Mouse (Mus musculus) embryonic fibroblast, embryonic 13.5 days (primary cell): ENCODE measurements around the gene Reg3g. TPM values are rescaled to one million over a fixed set of nuclear protein-coding genes. Genes with fewer than 3 reads are reported as not detected.
"Not testable (repeated sequence)": the region's sequence is repeated elsewhere in the genome, so short reads cannot be mapped to it uniquely, and the experiment has no call there.

ENCODE experiments used
- H3K27ac ChIP-seq: 2 replicates; pipeline ENCODE4 v1.5.1; 2012; ENCODE audit warnings: low read length, control low read depth, inconsistent platforms; ENCODE audit not compliant: insufficient read depth
- H3K4me1 ChIP-seq: 2 replicates; pipeline ENCODE4 v1.6.1; 2011; ENCODE audit warnings: low read length; ENCODE audit not compliant: control insufficient read depth, insufficient read depth
- H3K4me3 ChIP-seq: 2 replicates; pipeline ENCODE4 v1.5.1; 2011; ENCODE audit warnings: mild to moderate bottlenecking, control low read depth, low read length; ENCODE audit not compliant: insufficient read depth
- CTCF ChIP-seq: IDR thresholded peaks from 2 replicates; pipeline ENCODE4 v1.5.1; 2011; ENCODE audit warnings: mild to moderate bottlenecking, control low read depth, low read length, moderate library complexity, borderline replicate concordance; ENCODE audit not compliant: insufficient read depth
- POLR2A ChIP-seq: IDR thresholded peaks from 2 replicates; pipeline ENCODE4 v1.6.1; 2011; ENCODE audit warnings: low read depth, mild to moderate bottlenecking, control low read depth, low read length, moderate library complexity
- polyA plus RNA-seq: library from polyadenylated mRNA; stranded (reverse); fragments of >200 nt; gene quantifications from 2 replicates; pipeline ENCODE4 v1.2.4, GENCODE M21; 2011; ENCODE audit warnings: low read depth; ENCODE audit not compliant: missing spikeins, insufficient read length

Reg3g gene
- polyA plus RNA-seq, 1 experiment: 2.3 TPM

GRCm38 (mm10) chr6:78460191-78460825, 8.4 kb downstream of the Reg3g start:
- Histone ChIP-seq H3K27ac (no peak overlapping the region), H3K4me3 (no peak overlapping the region), H3K4me1 (no peaks in the 10 kb centered on the region)
- TF ChIP-seq POLR2A (no peak), CTCF (no peak)

GRCm38 (mm10) chr6:78452804-78453203, 15.9 kb downstream of the Reg3g start:
- no peak for TF ChIP-seq CTCF

GRCm38 (mm10) chr6:78448409-78448808, 20.3 kb downstream of the Reg3g start:
- Histone ChIP-seq H3K27ac (no peak overlapping the region), H3K4me1 (no peaks in the 10 kb centered on the region), H3K4me3 (no peak overlapping the region)
- TF ChIP-seq POLR2A (no peak), CTCF (no peak)

More at GRCm38 (mm10) chr6:78452804-78453203, 15.9 kb downstream of the Reg3g start:
- H3K4me3 ChIP-seq: no peak overlapping the region
- no peaks in the 10 kb centered on the region for H3K4me1 ChIP-seq
- no peak overlapping the region for H3K27ac ChIP-seq

- TF ChIP-seq POLR2A: no peak
- TF ChIP-seq CTCF: no peak
- Histone ChIP-seq H3K27ac (no peak overlapping the region), H3K4me1 (no peaks in the 10 kb centered on the region), H3K4me3 (no peak overlapping the region)
These were observed 21.5 kb downstream of the Reg3g start for GRCm38 (mm10) chr6:78447202-78447601.

DNA sequence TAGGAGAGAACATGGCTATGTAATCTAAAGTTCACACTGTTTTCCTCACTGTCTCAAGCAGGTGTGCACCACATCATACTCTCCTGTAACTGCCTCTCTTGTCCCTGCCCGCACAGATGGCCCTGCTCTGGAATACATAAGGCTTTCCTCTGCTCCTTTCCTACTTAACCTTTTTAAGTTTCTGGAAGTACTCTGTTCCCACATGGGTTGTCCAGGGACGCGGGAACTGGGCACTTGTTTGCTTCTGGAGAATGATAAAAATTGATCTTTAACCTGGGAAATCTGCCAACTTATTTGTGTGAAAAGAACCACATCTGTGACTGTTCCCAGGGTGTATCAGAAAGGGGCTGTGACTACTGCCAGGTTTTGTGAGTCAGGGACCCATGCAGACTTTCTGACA, 43.2 kb downstream of the Reg3g start:
- no peak overlapping the region for H3K27ac ChIP-seq
- TF ChIP-seq POLR2A: no peak
- no peak for TF ChIP-seq CTCF
- H3K4me1 ChIP-seq: no peaks in the 10 kb centered on the region
- H3K4me3 ChIP-seq: no peak overlapping the region

- H3K27ac ChIP-seq, H3K4me3 ChIP-seq, H3K4me1 ChIP-seq: not testable (repeated sequence)
These were observed 46.3 kb downstream of the Reg3g start, which contains the start of gene Reg1 for GRCm38 (mm10) chr6:78422411-78422810. Gene Reg1 (plus strand): TSS chr6:78422711.

Other genes starting within 250 kb of the Reg3g start
- not detected in 2 replicates for gene Reg3b, start 98.2 kb downstream of the Reg3g start, polyA plus RNA-seq
- gene Reg3d, start 90.0 kb downstream of the Reg3g start, polyA plus RNA-seq: not detected in 2 replicates
- gene Reg3a, start 88.2 kb downstream of the Reg3g start, polyA plus RNA-seq: not detected in 2 replicates
- not detected in 2 replicates for gene Reg2, start 73.2 kb downstream of the Reg3g start, polyA plus RNA-seq
- not detected in 2 replicates for gene Reg1, start 46.2 kb downstream of the Reg3g start, polyA plus RNA-seq